Mouse (Mus musculus) heart, adult 9 months (tissue): ENCODE measurements around the gene Sgip1.

ENCODE experiments used
- DNase-seq, 2 experiments: peaks; one replicate each; pipeline ENCODE4 v3.0.0; 2022; ENCODE audit warnings: low spot score in 2 of 2

Sgip1 gene

GRCm38 (mm10) chr4:102741287-102741686 is at the start of gene Sgip1:
Sgip1 (plus strand) TSS chr4:102741297.
- DNase-seq = no peak

GRCm38 (mm10) chr4:102691402-102691801 is 49.7 kb upstream of the Sgip1 start:
- no peak for DNase-seq

GRCm38 (mm10) chr4:102697966-102698365 is 43.1 kb upstream of the Sgip1 start:
- DNase-seq = no peak

GRCm38 (mm10) chr4:102711731-102712130 is 29.4 kb upstream of the Sgip1 start:
- DNase-seq = no peak

- no peak for DNase-seq
Measured at GRCm38 (mm10) chr4:102715532-102715931, 25.6 kb upstream of the Sgip1 start.

- no peak for DNase-seq
Measured at GRCm38 (mm10) chr4:102717123-102717828, 23.8 kb upstream of the Sgip1 start.

- no peak for DNase-seq
Measured at GRCm38 (mm10) chr4:102719535-102719934, 21.6 kb upstream of the Sgip1 start.

- DNase-seq = no peak
Measured at GRCm38 (mm10) chr4:102719951-102720350, 21.1 kb upstream of the Sgip1 start.

DNA sequence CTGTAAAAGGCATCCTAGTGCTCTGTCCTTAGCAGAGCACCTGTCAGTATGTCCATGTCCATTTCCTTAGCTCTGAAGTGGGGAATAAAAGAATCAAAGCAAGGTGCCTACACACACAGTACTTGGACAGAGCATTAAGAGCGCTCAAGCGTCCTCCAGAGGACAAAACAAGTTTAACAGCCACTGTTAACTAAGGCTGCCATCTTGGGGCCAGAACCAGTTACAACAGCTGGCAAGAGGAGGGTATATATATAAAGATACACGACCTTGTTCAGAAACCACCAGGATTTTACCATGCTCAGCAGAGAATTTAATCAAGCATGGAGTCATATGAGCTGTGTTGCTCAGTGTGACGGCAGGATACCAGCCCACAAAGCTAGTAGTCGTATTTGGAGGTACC is 16.7 kb upstream of the Sgip1 start:
- DNase-seq = no peak

- DNase-seq = no peak
Measured at GRCm38 (mm10) chr4:102730976-102731375, 10.1 kb upstream of the Sgip1 start.

- DNase-seq = no peak
Measured at GRCm38 (mm10) chr4:102734022-102734657, 7.0 kb upstream of the Sgip1 start.

- DNase-seq = no peak
Measured at GRCm38 (mm10) chr4:102753334-102754090, 12.4 kb downstream of the Sgip1 start.

- peak; percentile 31 to 44 for DNase-seq
Measured at GRCm38 (mm10) chr4:102759095-102759890, 18.2 kb downstream of the Sgip1 start.

DNA sequence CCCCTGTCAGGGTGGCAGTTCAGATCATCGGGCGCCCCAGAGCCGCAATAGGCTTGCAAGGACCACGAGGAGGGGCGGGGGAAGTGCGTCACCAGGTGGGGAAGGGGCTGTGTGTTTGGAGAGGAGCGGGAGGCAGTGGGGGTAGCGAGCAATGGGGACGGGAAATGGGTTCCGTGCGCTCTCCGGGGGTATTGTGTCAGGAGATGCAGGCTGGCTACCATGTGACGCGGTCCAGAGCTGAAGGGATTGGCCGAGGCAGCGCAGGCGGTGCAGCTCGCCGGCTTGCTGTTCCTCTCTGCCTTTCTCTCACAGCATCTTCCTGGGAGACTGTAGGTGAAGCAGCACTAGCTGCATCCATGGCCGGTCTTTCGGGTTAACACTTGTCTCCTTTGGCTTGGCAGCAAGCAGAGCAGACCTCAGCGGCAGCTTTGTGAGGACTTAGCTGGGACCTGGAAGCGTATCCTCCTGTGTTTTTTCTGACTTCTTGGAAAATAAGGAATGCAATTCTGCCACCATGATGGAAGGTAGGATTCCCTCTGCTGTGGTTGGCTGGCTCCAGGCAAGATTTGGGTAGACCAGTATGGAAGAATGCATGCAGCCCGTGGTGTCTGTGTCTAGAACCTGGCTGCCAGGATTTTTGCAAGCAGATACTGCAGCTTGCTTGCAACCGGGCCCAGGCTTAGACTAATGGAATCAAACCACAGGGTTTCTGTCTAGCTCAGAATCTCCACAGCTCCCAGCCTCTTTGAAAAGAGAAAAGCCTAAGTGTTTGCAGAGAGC is 19.1 kb downstream of the Sgip1 start:
- peak; percentile 51 to 64 for DNase-seq

DNA sequence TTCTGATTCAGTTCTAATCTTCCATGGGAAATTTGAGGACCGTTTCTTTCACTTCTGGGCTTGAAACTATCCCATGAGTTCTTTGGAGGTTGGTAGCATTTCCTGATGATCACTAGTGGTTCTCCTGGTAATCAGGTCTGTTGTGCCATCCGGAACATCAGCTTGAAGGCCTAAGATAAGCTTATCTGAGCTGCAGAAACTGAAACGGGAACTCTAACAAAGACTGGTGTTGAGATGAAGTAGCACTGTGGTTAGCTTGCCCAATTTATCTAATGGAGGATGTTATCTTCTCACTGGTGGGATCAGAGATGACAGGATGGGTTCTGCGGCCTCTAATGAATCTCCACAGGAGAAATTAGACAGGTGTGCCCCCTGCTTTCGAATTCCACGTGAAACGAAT is 21.0 kb downstream of the Sgip1 start:
- DNase-seq = no peak

- no peak for DNase-seq
Measured at GRCm38 (mm10) chr4:102769070-102769469, 28.0 kb downstream of the Sgip1 start.

GRCm38 (mm10) chr4:102769936-102770335 is 28.8 kb downstream of the Sgip1 start:
- DNase-seq = no peak

DNA sequence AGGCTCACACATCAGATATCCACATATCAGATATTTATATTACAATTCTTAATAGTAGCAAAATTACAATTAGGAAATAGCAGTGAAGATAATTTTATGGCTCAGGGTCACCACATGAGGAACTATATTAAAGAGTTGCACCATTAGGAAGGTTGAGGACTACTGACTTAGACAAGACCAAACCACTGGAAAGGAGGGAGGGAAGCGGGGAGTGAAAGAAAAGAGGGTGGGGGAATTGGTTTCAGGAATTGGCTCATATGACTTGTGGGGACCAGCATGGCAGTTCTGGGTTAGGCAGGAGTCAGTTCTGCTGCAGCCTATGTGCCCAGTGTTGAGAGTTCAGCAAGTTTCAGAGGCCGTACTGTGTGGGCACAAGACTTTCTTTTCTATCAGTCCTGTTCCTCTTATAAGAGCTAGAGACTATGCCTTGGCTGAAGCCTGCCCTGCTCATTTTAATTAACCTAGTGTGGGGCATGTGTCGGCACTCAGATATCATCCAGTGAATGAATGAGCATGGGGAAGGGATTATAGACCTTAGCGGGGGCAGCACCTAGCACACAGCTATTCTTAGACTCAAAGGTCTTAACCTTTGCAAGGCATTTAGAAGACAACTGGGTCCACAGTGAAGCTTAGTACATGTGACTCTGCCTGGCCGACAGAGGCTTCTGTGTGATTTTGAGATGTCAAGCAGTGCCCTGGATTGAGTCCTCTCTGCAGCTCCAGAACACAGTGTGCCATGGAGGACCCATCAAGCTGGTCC is 30.7 kb downstream of the Sgip1 start:
- DNase-seq = no peak

DNA sequence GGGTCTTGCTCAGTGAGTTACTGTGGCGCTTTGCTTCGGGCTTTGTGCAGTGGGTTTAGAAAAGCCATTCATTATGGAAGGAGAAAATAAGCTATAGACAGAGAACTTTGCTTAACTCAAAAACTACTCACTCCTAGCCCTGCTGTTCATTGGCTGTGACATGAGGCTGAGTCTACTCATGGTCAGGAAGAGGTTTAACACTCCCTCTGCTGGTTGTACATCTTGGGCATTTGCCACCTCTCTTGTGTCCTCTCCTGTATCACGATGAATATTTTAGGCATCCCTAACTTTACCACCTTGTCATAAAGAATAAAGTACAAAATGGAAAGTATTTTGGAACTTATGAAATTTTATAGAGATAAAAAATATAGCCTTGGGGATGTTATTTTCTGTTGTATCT is 32.1 kb downstream of the Sgip1 start:
- DNase-seq = no peak

DNA sequence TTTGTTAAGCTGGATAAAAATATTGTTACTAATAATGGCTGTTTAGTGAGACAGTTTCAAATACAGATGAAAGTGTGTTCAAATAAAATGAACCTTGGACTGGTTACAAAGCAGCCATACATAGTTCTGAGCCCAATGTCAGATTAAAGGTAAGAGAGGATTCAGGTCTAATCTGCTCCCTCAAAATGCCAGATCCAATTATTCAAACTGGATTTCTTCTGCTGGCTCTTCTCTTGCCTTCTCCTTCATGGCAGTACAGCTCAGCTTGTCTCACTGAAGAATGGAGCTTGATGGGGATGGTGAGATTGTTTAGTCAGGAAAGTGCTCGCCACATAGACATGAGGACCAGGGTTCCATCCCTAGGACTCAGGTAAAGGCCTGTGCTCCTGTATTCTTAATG is 32.7 kb downstream of the Sgip1 start:
- DNase-seq = no peak
